Mouse (Mus musculus) liver, adult 2 months (tissue): ENCODE results near the gene Gm37240. TPM values are rescaled to one million over a fixed set of nuclear protein-coding genes. Genes with fewer than 3 reads are reported as not detected.

Source experiments
- DNase-seq: peaks from one replicate; pipeline ENCODE4 v3.0.0-alpha.2; 2011; ENCODE audit warnings: low read depth, low spot score; ENCODE audit errors: extremely low read depth
- H3K27ac ChIP-seq: fragments of 200-500 bp; replicated peaks from 2 replicates; pipeline ENCODE4 v1.5.1; 2012; ENCODE audit warnings: low read depth, mild to moderate bottlenecking, control low read depth, inconsistent platforms, low read length; ENCODE audit not compliant: insufficient read depth
- H3K27me3 ChIP-seq: fragments of 200-500 bp; 2 replicates; pipeline ENCODE4 v1.6.1; 2012; ENCODE audit warnings: mild to moderate bottlenecking, moderate library complexity, low read length, inconsistent platforms; ENCODE audit not compliant: control insufficient read depth, insufficient read depth
- H3K36me3 ChIP-seq: fragments of 200-500 bp; 2 replicates; pipeline ENCODE4 v1.6.1; 2012; ENCODE audit warnings: low read length, inconsistent platforms; ENCODE audit not compliant: control insufficient read depth, insufficient read depth
- H3K4me1 ChIP-seq: fragments of 200-500 bp; 2 replicates; pipeline ENCODE4 v1.6.1; 2011; ENCODE audit warnings: low read length; ENCODE audit not compliant: control insufficient read depth, insufficient read depth
- H3K4me3 ChIP-seq: fragments of 200-500 bp; 2 replicates; pipeline ENCODE4 v1.5.1; 2011; ENCODE audit warnings: low read depth, mild to moderate bottlenecking, control low read depth, low read length, moderate library complexity; ENCODE audit not compliant: insufficient read depth
- H3K79me2 ChIP-seq: fragments of 200-500 bp; 2 replicates; pipeline ENCODE4 v1.6.1; 2012; ENCODE audit warnings: inconsistent platforms, mild to moderate bottlenecking, low read length, moderate library complexity; ENCODE audit not compliant: control insufficient read depth, insufficient read depth
- H3K9ac ChIP-seq: fragments of 200-500 bp; 2 replicates; pipeline ENCODE4 v1.6.1; 2012; ENCODE audit warnings: low read depth, mild to moderate bottlenecking, control low read depth, inconsistent platforms, low read length
- CTCF ChIP-seq: fragments of 200-500 bp; IDR thresholded peaks from 2 replicates; pipeline ENCODE4 v1.5.1; 2011; ENCODE audit warnings: low read depth, low read length, control low read depth
- POLR2A ChIP-seq: fragments of 200-500 bp; IDR thresholded peaks from 2 replicates; pipeline ENCODE4 v1.6.1; 2011; ENCODE audit warnings: low read length, control low read depth; ENCODE audit not compliant: insufficient read depth; ENCODE audit errors: extremely low read depth
- WGBS: fragments of 180-500 bp; shearing (Covaris S2); methylation state at CpG from one replicate; pipeline ENCODE4 v1.1.7; 2018; 5-methylcytosine and 5-hydroxymethylcytosine counted together
- polyA plus RNA-seq: library from polyadenylated mRNA; depleted of rRNA; stranded (reverse); fragments of >200 nt; gene quantifications from 2 replicates; pipeline ENCODE4 v1.2.3, GENCODE M21; 2012
- total RNA-seq: library from RNA; depleted of rRNA; stranded (reverse); fragments of >200 nt; gene quantifications from 2 replicates; pipeline ENCODE4 v1.2.3, GENCODE M21; 2014

The Gm37240 gene
- total and polyA plus RNA-seq, 2 experiments = 2.2 to 6.9 TPM

DNA sequence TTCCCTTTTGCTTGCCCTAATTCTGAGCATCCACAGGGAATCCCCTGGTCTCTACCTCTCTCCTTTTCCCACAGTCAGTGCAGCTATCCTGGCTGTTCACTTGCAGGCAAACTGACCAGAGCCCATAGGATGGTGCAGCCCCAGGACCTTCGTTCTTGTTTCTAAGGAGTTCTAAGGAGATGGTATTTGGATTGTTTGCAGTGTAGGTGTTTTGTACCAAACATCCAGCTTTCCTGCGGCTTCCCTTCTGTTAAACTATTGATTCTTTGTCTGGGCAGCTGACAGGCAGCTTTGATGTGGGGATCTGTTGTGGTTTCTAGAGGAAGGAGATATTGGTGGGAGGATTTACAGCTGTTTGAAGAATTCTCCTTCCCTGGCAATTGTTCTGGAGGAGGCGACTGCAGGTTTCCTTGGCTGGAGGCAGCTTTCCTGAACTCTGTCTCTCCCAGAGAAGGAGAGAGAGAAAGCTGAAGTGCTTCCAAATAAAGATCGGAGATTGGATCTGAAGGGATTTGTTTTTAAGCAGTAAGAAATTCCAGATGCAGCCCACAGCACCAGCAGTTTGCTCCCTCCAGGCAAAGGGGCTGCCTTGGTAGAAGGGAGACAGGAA, 573.6 kb downstream of the Gm37240 start:
- Histone ChIP-seq H3K79me2 (no peaks in the 10 kb centered on the region), H3K36me3 (no peaks in the 10 kb centered on the region), H3K27ac (no peak overlapping the region), H3K4me3 (no peak overlapping the region), H3K9ac (no peak overlapping the region), H3K27me3 (no peaks in the 10 kb centered on the region), H3K4me1 (no peaks in the 10 kb centered on the region)
- TF ChIP-seq POLR2A = no peak
- no peak for TF ChIP-seq CTCF
- no peak for DNase-seq
- WGBS = 19% methylated on average over 4 of the region's 4 CpGs

DNA sequence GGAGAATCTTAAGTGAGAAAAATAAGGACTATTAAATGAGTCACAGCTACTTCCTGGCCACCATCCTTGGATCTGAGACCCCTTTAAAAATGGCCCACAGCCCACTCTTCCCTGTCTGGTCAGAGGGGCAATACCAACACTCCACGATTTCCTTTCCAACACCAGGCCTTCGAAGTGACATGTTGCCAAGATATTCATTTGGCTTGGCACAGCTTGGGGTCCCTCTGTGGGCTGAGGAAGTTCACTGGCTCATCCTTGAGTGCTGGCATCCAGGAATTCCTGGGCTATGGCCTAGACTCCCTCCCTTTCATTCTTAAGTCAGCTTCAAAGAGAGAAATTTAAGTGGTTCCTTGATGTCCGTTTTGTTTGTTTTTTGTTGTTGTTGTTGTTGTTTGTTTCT, 576.1 kb downstream of the Gm37240 start:
- H3K4me1 ChIP-seq = no peaks in the 10 kb centered on the region
- 94% methylated on average over 3 of the region's 3 CpGs for WGBS
- no peak overlapping the region for H3K9ac ChIP-seq
- H3K79me2 ChIP-seq = no peaks in the 10 kb centered on the region
- no peaks in the 10 kb centered on the region for H3K27me3 ChIP-seq
- TF ChIP-seq POLR2A = no peak
- no peak for TF ChIP-seq CTCF
- DNase-seq = no peak
- no peak overlapping the region for H3K4me3 ChIP-seq
- H3K27ac ChIP-seq = no peak overlapping the region
- no peaks in the 10 kb centered on the region for H3K36me3 ChIP-seq

DNA sequence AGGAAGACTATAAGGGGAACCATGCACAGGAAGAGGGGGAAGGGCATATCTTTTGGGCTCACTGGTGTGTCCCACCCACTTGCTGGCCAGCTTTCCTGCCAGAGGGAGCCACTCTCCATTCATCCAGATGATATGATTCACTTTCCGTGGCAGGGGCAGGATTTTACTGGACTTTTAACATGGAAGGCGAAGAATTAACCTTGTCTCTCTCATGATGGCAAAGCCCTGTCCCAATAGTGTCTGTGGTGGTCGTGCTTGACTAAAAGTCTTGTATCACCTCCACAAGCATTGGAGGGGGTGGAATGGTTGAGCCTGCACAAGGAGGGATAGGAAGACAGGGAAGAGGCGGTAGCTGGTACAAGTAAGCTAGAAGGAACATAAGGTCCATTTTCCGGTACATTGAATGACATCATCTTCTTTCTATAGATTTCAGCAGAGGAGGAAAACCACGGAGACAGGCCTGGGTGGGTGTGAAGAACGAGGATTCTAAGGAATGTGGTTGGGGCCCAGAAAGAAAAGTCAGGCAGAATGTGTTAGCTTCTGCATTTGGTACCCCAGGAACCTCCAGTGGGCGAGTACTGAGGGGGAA, 576.8 kb downstream of the Gm37240 start:
- TF ChIP-seq POLR2A (no peak), CTCF (no peak)
- no peaks in the 10 kb centered on the region for H3K36me3 ChIP-seq
- WGBS = 70% methylated on average over 8 of the region's 8 CpGs

DNA sequence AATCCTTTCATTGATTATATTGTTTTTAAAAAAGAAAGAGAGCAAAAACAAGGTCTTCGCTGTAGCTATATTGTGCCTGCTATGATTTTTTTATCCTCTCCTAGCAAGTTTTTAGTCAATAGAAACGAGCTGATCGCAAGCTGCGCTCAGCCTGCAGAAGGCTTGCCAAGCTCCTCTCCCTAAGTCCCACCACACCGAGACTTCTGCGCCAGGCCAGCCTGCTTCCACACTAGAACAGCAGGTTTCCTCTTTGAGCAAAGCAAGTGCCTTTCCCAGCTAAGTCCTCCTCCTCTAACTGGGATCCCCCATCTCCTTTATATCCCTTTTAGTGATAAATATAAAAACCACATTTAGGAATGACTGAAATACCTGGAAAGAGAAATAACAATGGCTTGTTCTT, 578.1 kb downstream of the Gm37240 start:
- no peak overlapping the region for H3K4me3 ChIP-seq
- H3K27me3 ChIP-seq = no peaks in the 10 kb centered on the region
- DNase-seq = no peak
- WGBS = 79% methylated on average over 6 of the region's 6 CpGs
- TF ChIP-seq CTCF = no peak
- TF ChIP-seq POLR2A = no peak
- H3K36me3 ChIP-seq = no peaks in the 10 kb centered on the region
- H3K79me2 ChIP-seq = no peaks in the 10 kb centered on the region
- H3K9ac ChIP-seq = no peak overlapping the region
- no peak overlapping the region for H3K27ac ChIP-seq
- no peaks in the 10 kb centered on the region for H3K4me1 ChIP-seq

More for the DNA sequence above, 576.8 kb downstream of the Gm37240 start:
- Histone ChIP-seq H3K27me3 (no peaks in the 10 kb centered on the region), H3K4me3 (no peak overlapping the region), H3K4me1 (no peaks in the 10 kb centered on the region), H3K27ac (no peak overlapping the region), H3K79me2 (no peaks in the 10 kb centered on the region), H3K9ac (no peak overlapping the region)
- DNase-seq = no peak

DNA sequence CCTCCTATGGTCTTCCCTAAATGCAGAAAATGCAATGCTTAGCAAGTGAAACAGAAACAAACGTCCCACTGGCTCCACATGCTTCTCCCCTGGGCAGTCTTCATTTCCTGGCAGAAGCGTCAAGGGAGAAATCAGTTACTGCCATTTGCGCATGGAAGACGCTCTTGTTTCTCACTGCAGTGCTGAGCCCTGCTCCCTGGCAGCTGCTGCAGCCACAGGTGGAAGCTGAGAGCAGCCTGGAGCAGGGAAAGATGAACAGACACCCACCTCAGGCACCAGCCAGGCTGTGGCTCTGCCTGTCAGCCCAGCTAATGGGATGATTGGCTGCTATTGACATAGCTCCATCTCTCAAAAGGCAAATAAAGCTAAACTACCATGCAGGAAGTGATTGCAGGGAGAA, 578.6 kb downstream of the Gm37240 start:
- Histone ChIP-seq H3K27me3 (no peaks in the 10 kb centered on the region), H3K27ac (no peak overlapping the region), H3K36me3 (no peaks in the 10 kb centered on the region), H3K4me3 (no peak overlapping the region), H3K9ac (no peak overlapping the region), H3K4me1 (no peaks in the 10 kb centered on the region), H3K79me2 (no peaks in the 10 kb centered on the region)
- WGBS = 66% methylated on average over 4 of the region's 4 CpGs
- no peak for DNase-seq
- TF ChIP-seq POLR2A = no peak
- TF ChIP-seq CTCF = no peak

DNA sequence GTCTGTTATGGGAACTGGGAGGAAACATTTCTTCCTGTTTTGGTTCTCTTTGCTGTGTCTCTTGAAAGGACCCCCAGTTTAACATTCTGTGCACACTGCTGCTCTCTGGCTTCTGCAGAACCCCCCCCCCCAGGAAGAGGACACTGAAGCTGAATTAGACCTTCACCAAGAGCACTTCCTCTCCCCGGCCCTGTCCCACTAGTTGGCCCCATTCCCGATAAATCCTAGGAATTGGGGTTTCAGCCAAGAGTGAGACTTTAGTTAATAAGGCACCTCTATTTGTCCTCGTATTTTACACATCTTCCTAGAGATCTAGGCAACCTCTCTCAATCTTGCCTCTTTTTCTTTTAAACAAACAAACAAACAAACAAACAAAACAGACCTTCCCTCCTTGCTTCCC, 585.5 kb downstream of the Gm37240 start:
- H3K9ac ChIP-seq = no peak overlapping the region
- no peaks in the 10 kb centered on the region for H3K36me3 ChIP-seq
- WGBS = 62% methylated on average over 3 of the region's 3 CpGs

More for the DNA sequence above, 585.5 kb downstream of the Gm37240 start:
- DNase-seq = no peak
- Histone ChIP-seq H3K4me1 (no peaks in the 10 kb centered on the region), H3K4me3 (no peak overlapping the region), H3K27ac (no peak overlapping the region), H3K79me2 (no peaks in the 10 kb centered on the region), H3K27me3 (no peaks in the 10 kb centered on the region)
- TF ChIP-seq CTCF (no peak), POLR2A (no peak)
